Mouse (Mus musculus) myocyte (in vitro differentiated cells): ENCODE measurements around the gene Ddc.

Experiments used
- CEBPB ChIP-seq: IDR thresholded peaks from 2 replicates; pipeline ENCODE4 v1.6.1; 2011; ENCODE audit warnings: mild to moderate bottlenecking, moderate library complexity; ENCODE audit not compliant: poor library complexity, insufficient read depth, severe bottlenecking
- MYOD1 ChIP-seq, 3 experiments: IDR thresholded peaks; one replicate each; pipeline ENCODE4 v1.6.1; 2011; ENCODE audit warnings: control low read depth in 2 of 3, low read depth in 2 of 3, mild to moderate bottlenecking in 2 of 3, moderate library complexity in 1 of 3; ENCODE audit not compliant: insufficient read length in 2 of 3, control insufficient read depth in 1 of 3
- MYOG ChIP-seq, 3 experiments: IDR thresholded peaks; one replicate each; pipeline ENCODE4 v1.6.1; 2011; ENCODE audit warnings: control low read depth in 2 of 3, low read depth in 2 of 3, mild to moderate bottlenecking in 2 of 3; ENCODE audit not compliant: insufficient read length in 2 of 3, control insufficient read depth in 1 of 3, insufficient read depth in 1 of 3
- POLR2A ChIP-seq: IDR thresholded peaks from one replicate; pipeline ENCODE4 v1.6.1; 2011; ENCODE audit warnings: low read depth, mild to moderate bottlenecking, control low read depth, moderate library complexity; ENCODE audit not compliant: insufficient read length
- USF1 ChIP-seq: IDR thresholded peaks from one replicate; pipeline ENCODE4 v1.6.1; 2011; ENCODE audit warnings: low read depth, mild to moderate bottlenecking, control low read depth, moderate library complexity

GRCm38 (mm10) chr11:11837384-11837783 is 60.6 kb downstream of the Ddc start:
- TF ChIP-seq MYOG (IDR thresholded peaks at IDR 0.05; ENCODE audit: control insufficient read depth in 1 of 3, insufficient read depth in 1 of 3, insufficient read length in 2 of 3, low read depth in 2 of 3) = no peak
- no peak for TF ChIP-seq USF1
- no peak for TF ChIP-seq MYOD1 (IDR thresholded peaks at IDR 0.05; ENCODE audit: control insufficient read depth in 1 of 3, insufficient read length in 2 of 3, low read depth in 2 of 3)
- no peak for TF ChIP-seq POLR2A
- TF ChIP-seq CEBPB = no peak
